Mouse (Mus musculus) stomach, embryonic 15.5 days (tissue): ENCODE measurements around the gene Resp18. TPM values are rescaled to one million over a fixed set of nuclear protein-coding genes. Genes with fewer than 3 reads are reported as not detected.
A peak's percentile ranks its signal among the peaks of the same experiment; 100 is the strongest.

ENCODE experiments used
- ATAC-seq: fragments of 200-750 bp; cut with Nextera tagmentation; 2 replicates; pipeline ENCODE4 v1.8.0; 2017; ENCODE audit warnings: low read depth, moderate number of reproducible peaks, moderate TSS enrichment; ENCODE audit not compliant: insufficient read depth, low FRiP score
- H3K27ac ChIP-seq: fragments of 300-500 bp; sonication (generic); 2 replicates; pipeline ENCODE4 v1.5.1; 2015; ENCODE audit warnings: mild to moderate bottlenecking, inconsistent platforms
- H3K27me3 ChIP-seq: fragments of 300-500 bp; sonication (generic); replicated peaks from 2 replicates; pipeline ENCODE4 v1.6.1; 2015; ENCODE audit warnings: inconsistent platforms
- H3K36me3 ChIP-seq: fragments of 300-500 bp; sonication (generic); 2 replicates; pipeline ENCODE4 v1.6.1; 2015; ENCODE audit warnings: inconsistent platforms
- H3K4me1 ChIP-seq: fragments of 300-500 bp; sonication (generic); 2 replicates; pipeline ENCODE4 v1.6.1; 2015; ENCODE audit warnings: inconsistent platforms
- H3K4me2 ChIP-seq: fragments of 300-500 bp; sonication (generic); 2 replicates; pipeline ENCODE4 v1.6.1; 2015; ENCODE audit warnings: mild to moderate bottlenecking, inconsistent platforms
- H3K4me3 ChIP-seq: fragments of 300-500 bp; sonication (generic); replicated peaks from 2 replicates; pipeline ENCODE4 v1.5.1; 2015; ENCODE audit warnings: inconsistent platforms
- H3K9ac ChIP-seq: fragments of 300-500 bp; sonication (generic); 2 replicates; pipeline ENCODE4 v1.6.1; 2015; ENCODE audit warnings: inconsistent platforms
- H3K9me3 ChIP-seq: fragments of 300-500 bp; sonication (generic); 2 replicates; pipeline ENCODE4 v1.6.1; 2016; ENCODE audit warnings: inconsistent platforms
- WGBS: fragments of 180-500 bp; shearing (Covaris S2); methylation state at CpG from one replicate; pipeline ENCODE4 v1.1.7; 2015; 5-methylcytosine and 5-hydroxymethylcytosine counted together
- polyA plus RNA-seq: library from polyadenylated mRNA; unstranded; fragments of >200 nt; fragmentation: Nextera tagmentation; extraction: Ambion mirVana; gene quantifications from 2 replicates; pipeline ENCODE4 v1.2.1, GENCODE M21; 2015

The Resp18 gene
- polyA plus RNA-seq, 1 experiment from 2014 or later: 9.6 TPM

- ATAC-seq: no peak
- Histone ChIP-seq H3K36me3 (no peaks in the 10 kb centered on the region), H3K4me2 (peak overlapping the region; percentile 20; the same call in 1 of the 2 replicates), H3K27ac (no peak overlapping the region), H3K4me3 (0 out of 2 replicates have a peak overlapping the region, but pooled peaks have one; percentile 9), H3K9ac (no peak overlapping the region), H3K27me3 (peaks cover 40% of the 10 kb centered on the region), H3K9me3 (no peaks in the 10 kb centered on the region), H3K4me1 (no peaks in the 10 kb centered on the region)
- 3% methylated on average over 40 of the region's 40 CpGs for WGBS
Measured at GRCm38 (mm10) chr1:75262969-75263951, 15.0 kb downstream of the Resp18 start.

DNA sequence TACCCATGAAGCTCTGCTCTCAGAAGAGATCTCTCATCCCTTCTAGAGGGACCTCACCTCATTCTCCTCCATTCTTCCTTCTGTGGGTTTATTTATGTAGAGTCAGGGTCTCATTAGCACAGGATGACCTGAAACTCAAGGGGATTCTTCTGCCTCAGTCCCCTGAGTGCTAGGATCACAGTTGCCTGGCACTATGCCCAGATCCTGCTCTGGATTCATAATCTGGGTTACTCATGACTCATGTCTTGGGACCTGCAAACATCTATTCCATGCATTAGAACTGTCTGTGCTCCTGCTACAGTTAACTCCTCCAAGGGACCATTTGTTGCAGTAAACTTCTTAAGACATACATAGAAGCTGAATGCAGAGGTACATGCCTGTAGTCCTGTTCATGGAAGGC, 16.9 kb downstream of the Resp18 start:
- Histone ChIP-seq H3K4me1 (no peaks in the 10 kb centered on the region), H3K4me3 (no peak overlapping the region), H3K4me2 (no peak overlapping the region), H3K27me3 (peaks cover 39% of the 10 kb centered on the region), H3K9ac (no peak overlapping the region), H3K36me3 (no peaks in the 10 kb centered on the region), H3K27ac (no peak overlapping the region), H3K9me3 (no peaks in the 10 kb centered on the region)
- no peak for ATAC-seq

DNA sequence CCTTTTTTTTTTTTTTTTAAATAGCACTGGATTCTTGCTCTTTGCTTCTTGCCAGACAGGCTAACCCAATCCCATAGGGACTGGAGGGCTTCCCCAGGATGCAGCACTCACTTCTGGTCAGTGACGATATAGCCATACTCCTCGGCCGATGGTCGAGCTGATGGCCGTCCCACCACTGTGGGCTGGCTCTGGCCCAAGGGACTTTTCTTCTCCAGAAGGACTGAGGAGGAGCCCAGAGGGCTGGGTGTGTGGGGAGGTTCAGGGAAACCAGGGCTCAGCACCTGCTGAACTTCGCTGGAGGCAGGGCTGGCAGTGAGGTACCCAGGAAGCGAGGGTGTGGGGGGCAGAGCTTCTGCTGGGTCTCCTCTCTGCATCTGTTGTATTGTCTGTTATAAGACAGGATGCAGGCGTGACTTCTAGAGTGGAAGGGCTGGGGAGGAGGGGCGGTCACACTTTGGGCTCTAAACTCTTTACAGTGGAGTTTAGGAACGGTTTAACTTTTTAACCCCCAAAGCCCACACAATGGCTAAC, 22.6 kb downstream of the Resp18 start:
- H3K27ac ChIP-seq: no peak overlapping the region
- no peak overlapping the region for H3K4me2 ChIP-seq
- no peak overlapping the region for H3K4me3 ChIP-seq
- 53% methylated on average over 10 of the region's 10 CpGs for WGBS
- ATAC-seq: no peak
- no peaks in the 10 kb centered on the region for H3K27me3 ChIP-seq
- no peaks in the 10 kb centered on the region for H3K4me1 ChIP-seq
- no peak overlapping the region for H3K9ac ChIP-seq
- no peaks in the 10 kb centered on the region for H3K36me3 ChIP-seq
- H3K9me3 ChIP-seq: no peaks in the 10 kb centered on the region

GRCm38 (mm10) chr1:75254625-75255013, 23.6 kb downstream of the Resp18 start:
- WGBS: 72% methylated on average over 8 of the region's 8 CpGs
- Histone ChIP-seq H3K9ac (no peak overlapping the region), H3K9me3 (no peaks in the 10 kb centered on the region), H3K27me3 (no peaks in the 10 kb centered on the region), H3K36me3 (no peaks in the 10 kb centered on the region), H3K4me2 (no peak overlapping the region), H3K27ac (no peak overlapping the region), H3K4me3 (no peak overlapping the region), H3K4me1 (no peaks in the 10 kb centered on the region)
- ATAC-seq: no peak

GRCm38 (mm10) chr1:75253849-75254624, 24.2 kb downstream of the Resp18 start:
- Histone ChIP-seq H3K27ac (no peak overlapping the region), H3K4me3 (no peak overlapping the region), H3K36me3 (no peaks in the 10 kb centered on the region), H3K4me2 (no peak overlapping the region), H3K9me3 (no peaks in the 10 kb centered on the region), H3K9ac (no peak overlapping the region), H3K27me3 (no peaks in the 10 kb centered on the region), H3K4me1 (no peaks in the 10 kb centered on the region)
- 64% methylated on average over 16 of the region's 16 CpGs for WGBS
- ATAC-seq: no peak

DNA sequence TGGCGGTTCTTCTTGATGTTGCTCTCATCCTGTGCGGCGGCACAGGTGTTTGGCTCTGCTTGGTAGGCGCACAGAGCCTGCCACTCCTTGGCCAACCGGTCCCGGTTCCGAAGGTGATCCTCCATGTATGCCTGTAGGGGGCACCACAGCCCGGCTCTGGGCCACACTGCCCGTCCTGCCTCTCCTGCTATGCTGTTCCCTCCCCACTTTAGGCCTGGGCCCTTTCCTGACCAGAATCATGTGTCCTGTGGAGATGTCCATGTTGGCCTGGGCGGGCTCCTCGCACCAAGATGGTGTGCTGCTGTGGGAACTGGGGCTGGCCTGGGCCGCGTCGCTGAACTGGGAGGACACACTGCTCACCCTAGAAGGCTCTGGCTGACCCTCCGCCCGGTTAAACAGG, 25.2 kb downstream of the Resp18 start:
- H3K9ac ChIP-seq: no peak overlapping the region
- peaks cover 6% of the 10 kb centered on the region for H3K4me1 ChIP-seq
- H3K9me3 ChIP-seq: no peaks in the 10 kb centered on the region
- H3K27ac ChIP-seq: no peak overlapping the region
- no peak overlapping the region for H3K4me3 ChIP-seq
- no peak overlapping the region for H3K4me2 ChIP-seq
- H3K36me3 ChIP-seq: no peaks in the 10 kb centered on the region
- H3K27me3 ChIP-seq: no peaks in the 10 kb centered on the region
- no peak for ATAC-seq
- WGBS: 72% methylated on average over 16 of the region's 16 CpGs

DNA sequence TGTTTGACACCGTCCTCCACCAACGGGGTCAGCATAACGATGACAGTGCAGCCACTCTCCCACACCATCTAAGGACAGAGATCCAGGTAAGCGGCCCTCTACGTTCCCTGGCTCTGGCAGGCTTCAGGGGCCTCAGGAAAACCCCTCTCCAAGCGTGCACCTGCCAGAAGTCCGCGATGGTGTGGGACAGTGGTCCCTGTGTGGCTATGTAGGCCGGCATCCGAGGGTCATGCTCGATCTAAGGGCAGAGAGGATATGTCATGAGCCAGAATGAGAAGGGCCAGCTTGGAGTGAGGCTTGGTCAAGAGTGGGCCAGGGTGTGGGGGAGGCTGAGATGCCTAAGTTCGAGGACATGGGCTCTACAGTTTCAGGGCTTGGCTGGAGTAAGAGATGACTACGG, 25.9 kb downstream of the Resp18 start:
- Histone ChIP-seq H3K36me3 (no peaks in the 10 kb centered on the region), H3K4me3 (no peak overlapping the region), H3K27ac (no peak overlapping the region), H3K9ac (no peak overlapping the region), H3K4me1 (peaks cover 13% of the 10 kb centered on the region), H3K27me3 (no peaks in the 10 kb centered on the region), H3K9me3 (no peaks in the 10 kb centered on the region), H3K4me2 (no peak overlapping the region)
- no peak for ATAC-seq
- WGBS: 67% methylated on average over 13 of the region's 13 CpGs

- H3K9me3 ChIP-seq: no peaks in the 10 kb centered on the region
- no peaks in the 10 kb centered on the region for H3K27me3 ChIP-seq
- ATAC-seq: peak; percentile 60
- H3K36me3 ChIP-seq: no peaks in the 10 kb centered on the region
- H3K9ac ChIP-seq: no peak overlapping the region
- peak overlapping the region; percentile 55 for H3K4me2 ChIP-seq
- H3K4me3 ChIP-seq: peak overlapping the region; percentile 28
- peaks cover 13% of the 10 kb centered on the region for H3K4me1 ChIP-seq
- WGBS: 5% methylated on average over 21 of the region's 22 CpGs
- no peak overlapping the region for H3K27ac ChIP-seq
Measured at GRCm38 (mm10) chr1:75251112-75251970, 26.9 kb downstream of the Resp18 start.

DNA sequence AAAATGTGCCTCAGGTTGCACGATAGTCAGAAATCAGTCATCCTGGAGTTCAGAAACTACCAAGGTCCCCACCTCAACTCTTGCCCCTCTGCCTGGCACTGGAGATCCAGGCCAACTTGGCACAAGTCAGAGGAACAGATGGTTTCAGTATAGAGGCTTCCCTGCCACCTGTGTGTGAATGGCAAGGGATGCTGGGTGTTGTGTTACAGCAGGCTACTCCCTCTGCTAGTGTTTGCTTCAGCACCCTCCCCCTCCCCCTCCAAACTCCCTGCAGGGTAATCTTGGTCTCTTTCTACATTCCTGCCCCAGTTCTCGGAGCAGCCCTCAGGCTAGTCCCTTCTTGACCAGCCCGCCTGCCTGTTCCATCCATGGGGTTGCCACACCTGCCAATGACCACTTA, 27.7 kb downstream of the Resp18 start:
- H3K4me2 ChIP-seq: no peak overlapping the region
- peaks cover 13% of the 10 kb centered on the region for H3K4me1 ChIP-seq
- no peaks in the 10 kb centered on the region for H3K36me3 ChIP-seq
- no peak overlapping the region for H3K27ac ChIP-seq
- no peaks in the 10 kb centered on the region for H3K9me3 ChIP-seq
- H3K9ac ChIP-seq: no peak overlapping the region
- H3K27me3 ChIP-seq: no peaks in the 10 kb centered on the region
- 61% methylated on average over 3 of the region's 3 CpGs for WGBS
- no peak overlapping the region for H3K4me3 ChIP-seq
- no peak for ATAC-seq

DNA sequence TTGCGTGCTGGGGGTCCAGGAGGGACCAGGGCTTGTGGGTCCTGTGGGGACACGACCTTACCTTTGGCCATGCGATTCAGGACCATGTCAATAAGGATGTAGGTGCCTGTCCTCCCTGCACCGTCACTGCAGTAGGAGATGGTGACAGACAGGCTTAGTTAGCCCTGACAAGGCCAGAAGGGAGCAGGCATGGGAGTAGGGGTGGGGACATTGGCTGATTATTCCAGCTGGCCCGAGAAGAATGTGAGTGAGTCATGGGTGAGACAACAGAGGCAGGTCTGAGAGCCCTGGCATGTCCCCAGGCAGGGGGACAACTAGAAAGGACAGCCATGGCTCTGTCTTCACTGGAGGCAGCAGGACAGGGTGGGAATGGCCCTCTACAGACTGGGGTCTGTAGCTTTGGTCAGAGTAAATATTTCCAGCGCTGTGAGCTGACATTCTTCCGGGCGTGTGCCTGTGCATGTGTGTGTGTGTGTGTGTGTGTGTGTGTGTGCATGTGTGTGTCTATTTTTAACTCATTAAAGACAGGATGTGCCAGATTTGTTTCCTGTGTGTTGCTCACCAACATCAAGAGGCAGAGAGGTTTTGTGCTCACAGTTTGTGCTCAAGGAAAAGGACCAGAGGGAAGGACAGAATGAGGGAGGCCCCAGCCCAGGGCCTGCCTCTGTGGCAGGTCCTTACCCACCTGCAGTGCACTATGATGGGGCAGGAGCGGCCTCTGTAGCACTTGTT, 30.0 kb downstream of the Resp18 start:
- no peak overlapping the region for H3K9ac ChIP-seq
- H3K27ac ChIP-seq: peak overlapping the region; percentile 63

More for the DNA sequence above, 30.0 kb downstream of the Resp18 start:
- no peaks in the 10 kb centered on the region for H3K9me3 ChIP-seq
- peak overlapping the region; percentile 13; the same call in 1 of the 2 replicates for H3K4me2 ChIP-seq
- H3K4me1 ChIP-seq: peaks cover 13% of the 10 kb centered on the region
- peak; percentile 72 for ATAC-seq
- 40% methylated on average over 9 of the region's 9 CpGs for WGBS
- H3K27me3 ChIP-seq: no peaks in the 10 kb centered on the region
- no peak overlapping the region for H3K4me3 ChIP-seq
- no peaks in the 10 kb centered on the region for H3K36me3 ChIP-seq
